Mouse (Mus musculus) bone marrow, adult 2 months (tissue): ENCODE measurements around the gene Arhgap23.

ENCODE experiments used
- CTCF ChIP-seq: fragments of 200-500 bp; IDR thresholded peaks from 2 replicates; pipeline ENCODE4 v1.5.1; 2011; ENCODE audit warnings: low read length, control low read depth; ENCODE audit not compliant: control insufficient read depth, insufficient read depth
- POLR2A ChIP-seq: fragments of 200-500 bp; IDR thresholded peaks from 2 replicates; pipeline ENCODE4 v1.6.1; 2011; ENCODE audit warnings: low read depth, mild to moderate bottlenecking, control low read depth, low read length, borderline replicate concordance; ENCODE audit not compliant: control insufficient read depth

GRCm38 (mm10) chr11:97406094-97406951, 9.0 kb upstream of the Arhgap23 start:
- no peak for TF ChIP-seq CTCF
- no peak for TF ChIP-seq POLR2A
